ENCODE assay signal across 7 mouse cellular contexts in the genomic region with DNA sequence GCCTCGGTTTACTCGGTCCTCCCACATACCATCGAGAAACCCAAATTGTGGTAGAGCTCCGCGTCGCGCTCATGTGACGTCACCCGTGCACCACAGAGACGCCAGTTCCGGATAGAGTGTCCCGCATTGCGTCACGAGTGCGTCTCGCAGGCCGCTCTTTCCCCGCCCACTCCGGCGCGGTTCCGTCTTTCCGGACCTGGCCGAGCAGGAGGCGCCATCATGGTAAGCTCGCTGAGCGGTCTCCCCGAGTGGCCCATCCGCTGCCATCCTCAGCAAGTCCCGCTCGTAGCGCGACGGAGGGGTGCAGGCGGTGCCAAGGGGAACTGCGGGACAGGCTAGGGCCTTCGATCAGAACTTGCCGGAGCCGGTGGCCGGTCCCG. TPM values are rescaled to one million over a fixed set of nuclear protein-coding genes. Genes with fewer than 3 reads are reported as not detected.
A peak's percentile ranks its signal among the peaks of the same experiment; 100 is the strongest.
DNase-seq lines count a peak whose midpoint lies in the region; ATAC-seq lines count a peak whose summit lies in the region.

TSS of gene Sphk2 (minus strand) at position 85 of the 380 bp plus-strand sequence.

- DNase-seq in adrenal gland, postnatal 14 days, result peak; percentile 99
- peak; percentile 100 for DNase-seq in embryonic facial prominence, embryonic 11.5 days (ENCODE audit: low spot score)
- peak; percentile 100 for DNase-seq in heart, adult 11 months
- peak; percentile 99 for DNase-seq in kidney, adult 18-20 months
- peak; percentile 100 for DNase-seq in limb, embryonic 11.5 days (ENCODE audit: low spot score)
- DNase-seq in midbrain, embryonic 14.5 days, result peak; percentile 100
- DNase-seq in spleen, adult 18-20 months, result peak; percentile 97

- WGBS in embryonic facial prominence, embryonic 11.5 days, result under 1% methylated on average over 41 of the region's 41 CpGs
- WGBS in limb, embryonic 11.5 days, result under 1% methylated on average over 41 of the region's 41 CpGs
- 0% methylated on average over 41 of the region's 41 CpGs for WGBS in midbrain, embryonic 14.5 days

- H3K4me3 ChIP-seq in embryonic facial prominence, embryonic 11.5 days (ENCODE audit: low read depth, low read length), result peak within 1 kb of the TSS; percentile 87
- H3K4me3 ChIP-seq in limb, embryonic 11.5 days (ENCODE audit: low read depth, low read length), result peak within 1 kb of the TSS; percentile 98
- peak within 1 kb of the TSS; percentile 90 for H3K4me3 ChIP-seq in midbrain, embryonic 14.5 days (replicated peaks; ENCODE audit: low read depth, low read length)

- peak; percentile 39 for ATAC-seq in embryonic facial prominence, embryonic 11.5 days (replicated peaks; ENCODE audit: insufficient number of reproducible peaks, low FRiP score, low TSS enrichment, low read depth)
- peak; percentile 58; the same call in 1 of the 2 replicates for ATAC-seq in limb, embryonic 11.5 days (ENCODE audit: insufficient number of reproducible peaks, low FRiP score, low TSS enrichment, low read depth)
- peak; percentile 77 for ATAC-seq in midbrain, embryonic 14.5 days (ENCODE audit: low FRiP score, low TSS enrichment)

- peaks cover 10% of the 10 kb centered on the region for H3K4me1 ChIP-seq in embryonic facial prominence, embryonic 11.5 days (ENCODE audit: control insufficient read depth, insufficient read depth, low read length)
- H3K4me1 ChIP-seq in limb, embryonic 11.5 days (ENCODE audit: control insufficient read depth, insufficient read depth, low read length), result peaks cover 23% of the 10 kb centered on the region
- peaks cover 37% of the 10 kb centered on the region for H3K4me1 ChIP-seq in midbrain, embryonic 14.5 days (ENCODE audit: control insufficient read depth, insufficient read depth, low read length)

- no peaks in the 10 kb centered on the region for H3K9me3 ChIP-seq in embryonic facial prominence, embryonic 11.5 days (replicated peaks; ENCODE audit: control insufficient read depth, low read length)
- no peaks in the 10 kb centered on the region for H3K9me3 ChIP-seq in limb, embryonic 11.5 days (ENCODE audit: control insufficient read depth, low read length)
- no peaks in the 10 kb centered on the region for H3K9me3 ChIP-seq in midbrain, embryonic 14.5 days (ENCODE audit: control insufficient read depth, low read length)

- H3K36me3 ChIP-seq in embryonic facial prominence, embryonic 11.5 days (replicated peaks; ENCODE audit: control insufficient read depth, insufficient read depth, low read depth, low read length), result peaks cover 20% of the 10 kb centered on the region
- peaks cover 24% of the 10 kb centered on the region for H3K36me3 ChIP-seq in limb, embryonic 11.5 days (ENCODE audit: control insufficient read depth, insufficient read depth, low read length)
- H3K36me3 ChIP-seq in midbrain, embryonic 14.5 days (ENCODE audit: control insufficient read depth, insufficient read depth, low read length), result peaks cover 46% of the 10 kb centered on the region

- peak within 1 kb of the TSS; percentile 71 for H3K4me2 ChIP-seq in embryonic facial prominence, embryonic 11.5 days (ENCODE audit: low read depth, low read length)
- peak within 1 kb of the TSS; percentile 92 for H3K4me2 ChIP-seq in limb, embryonic 11.5 days (ENCODE audit: low read depth, severe bottlenecking)
- H3K4me2 ChIP-seq in midbrain, embryonic 14.5 days (ENCODE audit: low read length), result peak within 1 kb of the TSS; percentile 96

- H3K27me3 ChIP-seq in embryonic facial prominence, embryonic 11.5 days (ENCODE audit: control insufficient read depth, insufficient read depth, low read length), result no peaks in the 10 kb centered on the region
- H3K27me3 ChIP-seq in limb, embryonic 11.5 days (ENCODE audit: control insufficient read depth, insufficient read depth, low read length), result no peaks in the 10 kb centered on the region
- no peaks in the 10 kb centered on the region for H3K27me3 ChIP-seq in midbrain, embryonic 14.5 days (ENCODE audit: control insufficient read depth, insufficient read depth, low read length)

- H3K9ac ChIP-seq in embryonic facial prominence, embryonic 11.5 days (replicated peaks; ENCODE audit: low read length), result peak within 1 kb of the TSS; percentile 95
- peak within 1 kb of the TSS; percentile 98 for H3K9ac ChIP-seq in limb, embryonic 11.5 days (ENCODE audit: low read length)
- H3K9ac ChIP-seq in midbrain, embryonic 14.5 days (replicated peaks; ENCODE audit: low read length), result peak within 1 kb of the TSS; percentile 89

- H3K27ac ChIP-seq in embryonic facial prominence, embryonic 11.5 days (replicated peaks; ENCODE audit: low read depth, low read length), result peak within 1 kb of the TSS; percentile 70
- H3K27ac ChIP-seq in limb, embryonic 11.5 days (replicated peaks; ENCODE audit: low read depth, low read length), result peak within 1 kb of the TSS; percentile 70
- peak within 1 kb of the TSS; percentile 92 for H3K27ac ChIP-seq in midbrain, embryonic 14.5 days (replicated peaks; ENCODE audit: low read depth, low read length)

RNA-seq across cellular contexts. Expression of gene Sphk2, which starts in this region (rescaled TPM):
- 32.3 and 34.4 TPM in 2 replicates for total RNA-seq in adrenal gland, postnatal 14 days (2021)
- 14.9 and 17.3 TPM in 2 replicates for polyA plus RNA-seq in embryonic facial prominence, embryonic 11.5 days (2014; fragmentation: Nextera tagmentation; extraction: Ambion mirVana)
- 28.4 and 28.5 TPM in 2 replicates for polyA plus RNA-seq in limb, embryonic 11.5 days (2014; fragmentation: Nextera tagmentation; extraction: Ambion mirVana)
- 17.2 and 19.2 TPM in 2 replicates for polyA plus RNA-seq in midbrain, embryonic 14.5 days (2014; fragmentation: Nextera tagmentation; extraction: Ambion mirVana)

Comparison
In these comparisons a context has a peak if more than half of its experiments do, and no peak if none do; other contexts are left out.
1. Peak in every context shown above with its lines: DNase-seq, ATAC-seq, H3K4me3 ChIP-seq and H3K27ac ChIP-seq.